Mouse (Mus musculus) urinary bladder, postnatal 10 days (tissue): ENCODE measurements around the gene Slc31a2.
"Not testable (repeated sequence)": the region's sequence is repeated elsewhere in the genome, so short reads cannot be mapped to it uniquely, and the experiment has no call there.

Experiments
- DNase-seq: peaks from one replicate; pipeline ENCODE4 v3.0.0; 2022; ENCODE audit warnings: low spot score

The Slc31a2 gene

DNA sequence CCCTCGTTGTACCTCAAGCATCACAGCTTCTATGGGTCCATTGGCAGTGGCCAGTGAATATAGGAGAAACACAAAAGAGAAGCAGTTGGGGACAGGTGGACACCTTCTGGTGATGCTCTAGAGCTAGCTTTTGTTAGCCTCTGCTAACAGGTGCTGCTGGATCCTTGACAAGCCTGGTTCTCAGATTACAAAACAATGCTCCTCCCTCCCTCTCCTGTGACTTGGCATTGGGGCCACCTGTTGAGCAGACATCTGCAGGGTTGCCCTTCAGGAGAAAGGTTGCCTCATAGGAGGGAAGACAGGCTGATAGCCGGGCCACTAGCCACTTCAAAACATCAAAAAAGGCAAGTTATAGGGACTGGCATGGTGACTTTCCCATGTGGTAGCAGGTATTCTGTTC lies at the start of gene Slc31a2:
Slc31a2 (plus strand) TSS at position 287 of the 400 bp plus-strand sequence.
- DNase-seq = no peak

DNA sequence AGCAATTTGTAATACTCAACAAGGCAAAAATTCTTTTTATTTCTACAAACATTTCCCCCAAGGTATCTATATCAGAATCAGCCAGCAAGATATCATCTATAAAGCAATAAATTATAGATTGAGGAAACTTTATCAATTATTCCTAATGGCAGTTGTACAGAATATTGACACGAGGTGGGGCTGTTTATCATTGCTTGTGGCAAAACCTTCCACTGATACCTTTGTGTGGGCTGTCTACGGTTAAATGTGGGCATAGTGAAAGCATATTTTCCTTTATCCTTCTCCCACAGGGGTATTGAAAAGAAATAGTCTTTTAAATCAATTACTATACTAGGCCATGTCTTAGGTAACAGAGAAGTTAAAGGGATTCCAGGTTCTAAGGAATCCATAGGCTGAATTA lies 48.9 kb upstream of the Slc31a2 start:
- DNase-seq = no peak

DNA sequence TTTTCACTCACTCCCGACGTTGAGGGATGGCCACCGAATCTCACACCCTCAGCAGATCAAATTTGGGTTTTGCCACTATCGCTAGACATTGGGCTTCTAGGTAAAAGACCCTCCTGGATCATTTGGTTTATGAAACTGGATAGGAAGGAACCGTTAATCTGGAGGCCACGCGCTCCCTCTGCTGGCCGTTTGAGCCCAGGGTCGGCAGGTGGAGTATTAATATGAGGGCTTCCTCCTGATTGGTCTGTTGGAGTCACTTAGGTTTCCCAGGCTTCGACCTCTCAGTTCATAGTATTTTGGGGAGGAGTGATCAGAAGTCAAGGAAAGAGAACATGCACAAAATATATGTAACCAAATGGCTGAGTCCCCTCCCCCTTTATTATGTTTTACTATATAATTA lies 34.0 kb upstream of the Slc31a2 start:
- no peak for DNase-seq

DNA sequence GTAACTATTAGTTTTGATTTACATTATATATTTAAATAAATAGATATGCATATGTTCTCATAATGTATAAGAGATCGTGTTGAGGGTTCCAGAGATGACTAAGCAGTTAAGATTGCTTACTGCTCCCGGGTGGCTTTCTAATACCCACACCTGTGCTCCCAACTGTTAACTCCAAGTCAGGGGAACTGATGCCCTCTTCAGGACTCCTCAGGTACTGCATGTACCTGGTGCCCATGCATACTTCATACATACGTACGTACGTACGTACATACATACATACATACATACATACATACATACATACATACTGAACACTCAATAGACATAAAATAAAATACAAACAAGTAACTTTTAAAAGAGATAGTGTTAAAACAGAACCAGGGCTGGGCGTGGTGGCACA lies 32.9 kb upstream of the Slc31a2 start:
- DNase-seq = no peak

DNA sequence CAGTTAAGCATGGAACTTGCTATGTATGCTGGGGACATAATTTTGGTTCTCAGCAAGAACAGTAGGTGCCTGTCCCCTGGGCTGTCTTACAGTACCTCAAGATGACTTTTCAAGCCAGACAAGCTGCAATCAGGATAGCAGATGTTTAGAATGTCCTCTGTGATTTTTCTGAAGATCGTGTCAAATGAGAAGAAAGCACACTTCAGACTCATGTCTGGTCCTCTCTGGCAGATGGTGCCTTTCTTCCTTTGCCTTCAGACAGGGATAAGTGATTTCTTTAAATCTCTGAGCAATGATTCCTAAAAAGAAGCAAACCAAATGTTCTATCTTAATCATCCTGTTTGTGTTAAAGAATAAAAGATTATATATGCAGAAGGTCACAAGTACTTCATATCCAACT lies 32.2 kb upstream of the Slc31a2 start:
- no peak for DNase-seq

DNA sequence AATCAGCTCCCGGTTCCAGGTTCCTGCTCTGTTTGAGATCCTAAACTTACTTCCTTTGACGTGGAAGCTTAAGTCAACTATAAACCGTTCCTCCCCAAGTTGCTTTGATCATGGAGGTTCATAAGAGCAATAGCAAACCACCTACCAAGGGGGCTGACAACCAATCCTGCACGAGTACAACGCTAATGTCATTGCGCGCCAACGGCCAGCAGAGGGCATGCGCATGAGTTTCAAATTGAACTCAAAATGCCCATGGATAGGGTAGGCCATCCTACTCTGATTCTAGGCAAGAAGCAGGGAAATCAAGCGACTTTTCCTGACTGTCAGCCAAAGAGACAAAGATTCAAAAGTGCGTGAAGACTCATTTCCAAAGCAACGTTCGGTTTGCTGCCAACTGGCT lies 31.6 kb upstream of the Slc31a2 start, which contains the start of gene Zfp37:
Zfp37 (minus strand) TSS at position 279 of the 400 bp plus-strand sequence.
- DNase-seq = no peak

DNA sequence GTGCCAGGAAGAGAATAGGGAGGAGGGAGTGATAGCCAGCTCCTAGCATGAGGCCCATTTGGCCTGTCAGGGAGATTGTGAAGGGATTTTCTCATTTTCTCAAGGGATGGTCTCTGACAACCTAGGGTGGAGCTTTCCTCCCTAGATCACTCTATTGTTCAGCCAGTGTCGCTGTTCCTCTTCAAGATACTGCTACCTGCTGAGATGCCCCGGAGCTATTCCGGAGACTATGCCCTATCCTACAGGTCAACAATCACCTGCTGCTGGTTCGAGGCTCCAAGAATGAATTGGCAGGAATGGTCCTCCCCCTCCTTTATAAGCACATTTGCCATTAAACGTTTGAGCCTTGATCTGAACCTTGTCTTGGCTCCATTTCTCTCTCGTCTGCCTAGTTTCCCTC lies 21.8 kb upstream of the Slc31a2 start:
- DNase-seq = no peak

DNA sequence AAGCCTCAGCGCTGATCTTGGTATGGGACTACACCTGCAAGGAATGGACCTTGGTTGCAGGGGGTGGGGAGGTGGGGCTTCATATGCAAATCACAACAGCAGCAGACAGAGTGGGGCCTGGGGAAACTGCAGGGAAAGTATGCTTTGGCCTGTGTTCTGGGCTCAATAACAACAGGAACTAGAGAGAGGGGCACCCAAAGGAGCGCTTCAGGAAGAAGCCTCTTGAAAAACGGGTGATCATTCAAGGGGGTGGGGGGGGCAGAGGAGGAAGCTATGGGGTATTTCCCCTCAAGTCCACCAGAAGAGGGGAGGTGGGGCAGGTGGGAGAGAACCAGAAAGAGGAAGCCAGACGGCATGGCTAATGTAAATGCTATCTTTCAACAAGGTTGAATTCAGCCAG lies 14.0 kb upstream of the Slc31a2 start:
- DNase-seq = no peak

DNA sequence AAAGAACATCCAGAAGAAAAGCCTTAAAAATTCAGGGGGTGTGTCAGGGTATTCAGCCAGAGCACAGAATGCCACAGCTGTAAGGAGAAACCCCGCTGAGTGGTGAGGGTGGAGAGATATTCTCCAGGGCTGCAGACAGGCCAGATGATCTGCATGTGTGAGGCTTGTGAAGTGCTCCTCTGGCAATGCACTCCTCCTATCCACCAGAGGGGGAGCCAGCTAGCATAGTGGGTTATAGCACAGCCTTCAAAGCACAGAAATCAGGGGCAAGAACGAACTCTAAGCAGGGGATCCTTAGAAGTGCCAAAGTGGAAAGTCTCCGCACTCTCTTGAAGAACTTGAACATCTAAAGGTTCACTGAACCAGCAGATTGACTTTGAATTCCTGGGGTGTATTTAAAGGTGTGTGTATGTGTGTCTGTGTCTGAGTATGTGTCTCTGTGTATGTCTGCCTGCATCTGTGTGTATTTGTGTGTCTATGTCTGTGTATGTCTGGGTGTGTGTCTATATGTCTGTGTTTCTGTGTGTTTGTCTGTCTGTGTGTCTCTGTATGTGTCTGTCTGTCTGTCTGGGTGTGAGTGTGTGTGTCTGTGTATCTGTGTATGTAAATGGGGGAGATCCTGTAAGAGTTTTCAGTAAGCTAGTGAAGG lies 11.3 kb upstream of the Slc31a2 start:
- DNase-seq = no peak

DNA sequence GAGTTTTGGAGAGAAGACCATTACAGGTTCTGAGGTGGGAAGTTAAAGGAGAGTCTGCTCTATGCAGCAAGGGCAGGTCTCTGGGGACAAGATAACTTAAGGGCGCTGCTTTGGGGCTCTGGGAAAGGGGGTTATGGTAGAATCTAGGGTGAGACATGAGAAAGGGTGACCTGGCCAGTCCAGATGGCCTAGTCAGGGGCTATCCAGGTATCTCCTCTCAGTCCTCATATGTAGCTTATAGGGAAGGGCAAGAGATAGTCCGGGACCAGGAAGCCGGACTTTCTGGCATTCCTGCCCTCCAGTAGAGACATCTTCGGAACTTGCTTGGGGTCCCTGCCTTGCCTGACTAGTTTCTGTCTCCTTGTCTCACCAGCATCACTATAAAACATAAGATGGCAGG lies 10.6 kb upstream of the Slc31a2 start:
- no peak for DNase-seq

DNA sequence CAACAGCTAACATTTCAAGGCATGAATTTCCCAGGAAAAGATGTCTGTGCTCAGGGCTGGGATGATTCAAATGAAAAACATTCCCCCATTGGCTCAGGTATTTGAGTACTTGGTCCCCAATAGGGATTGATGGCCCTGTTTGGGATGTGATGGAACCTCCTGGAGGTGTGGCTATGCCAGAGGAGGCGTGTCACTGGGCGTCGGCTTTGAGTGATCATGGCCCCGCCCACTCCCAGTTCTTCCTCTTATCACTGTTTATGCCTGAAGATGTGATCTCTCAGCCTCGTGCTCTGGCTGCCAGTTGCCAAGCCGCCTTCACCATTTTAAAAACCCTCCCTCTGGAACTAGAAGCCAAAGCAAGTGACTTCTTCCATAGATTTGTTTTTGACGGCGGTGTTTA lies 7.8 kb upstream of the Slc31a2 start:
- no peak for DNase-seq

DNA sequence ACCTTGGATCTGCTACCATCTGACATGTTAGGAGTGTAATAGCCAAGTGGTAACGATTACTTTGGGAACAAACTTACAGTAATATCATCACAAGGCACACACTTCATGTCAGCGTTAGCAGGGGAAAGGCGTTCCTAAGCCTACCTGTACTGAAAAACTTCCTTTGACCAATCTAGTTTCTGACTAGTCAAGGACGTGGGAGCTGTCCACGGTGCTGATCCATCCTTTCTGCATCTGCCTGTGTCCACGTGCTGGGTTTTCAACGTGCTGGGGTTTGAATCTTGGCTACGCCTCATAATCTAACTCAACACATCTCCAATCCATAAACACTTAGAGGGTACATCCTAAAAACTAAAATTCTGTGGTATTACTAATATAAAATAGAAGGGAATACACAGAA lies 5.4 kb upstream of the Slc31a2 start:
- no peak for DNase-seq

DNA sequence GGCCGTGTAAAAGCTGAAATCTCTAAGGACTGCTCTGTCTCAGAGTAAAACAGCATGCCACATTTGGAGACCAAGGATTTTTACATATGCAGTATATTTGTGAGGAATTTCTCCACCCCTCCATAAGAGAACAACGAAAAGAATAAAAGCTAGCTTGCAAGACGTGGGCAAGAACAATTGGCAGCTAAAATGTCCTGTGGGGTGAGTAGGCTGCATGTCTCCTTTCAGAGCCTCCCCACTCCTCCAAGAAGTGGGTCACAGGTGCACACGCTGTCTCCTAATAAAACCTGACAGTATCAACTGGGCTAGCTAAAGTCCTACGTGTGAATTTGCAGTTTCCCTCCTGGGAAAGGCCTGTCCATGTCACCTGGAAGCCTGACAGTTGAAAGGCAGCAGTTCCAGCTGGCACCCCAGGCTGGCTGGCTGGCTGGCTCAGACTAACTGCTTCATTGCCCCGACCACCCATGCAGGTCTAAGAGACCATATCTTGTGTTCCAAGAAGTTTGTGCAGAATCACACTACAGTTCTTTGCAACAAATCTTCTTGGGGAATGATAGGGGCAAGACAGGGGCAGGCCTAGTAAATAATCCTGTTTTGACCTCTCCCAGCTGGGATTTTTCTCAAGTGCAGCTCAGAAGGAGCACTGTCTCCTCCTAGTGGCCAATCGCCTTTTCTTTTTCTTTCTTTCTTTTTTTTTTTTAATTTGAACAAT lies 927 bp downstream of the Slc31a2 start:
- DNase-seq = no peak

DNA sequence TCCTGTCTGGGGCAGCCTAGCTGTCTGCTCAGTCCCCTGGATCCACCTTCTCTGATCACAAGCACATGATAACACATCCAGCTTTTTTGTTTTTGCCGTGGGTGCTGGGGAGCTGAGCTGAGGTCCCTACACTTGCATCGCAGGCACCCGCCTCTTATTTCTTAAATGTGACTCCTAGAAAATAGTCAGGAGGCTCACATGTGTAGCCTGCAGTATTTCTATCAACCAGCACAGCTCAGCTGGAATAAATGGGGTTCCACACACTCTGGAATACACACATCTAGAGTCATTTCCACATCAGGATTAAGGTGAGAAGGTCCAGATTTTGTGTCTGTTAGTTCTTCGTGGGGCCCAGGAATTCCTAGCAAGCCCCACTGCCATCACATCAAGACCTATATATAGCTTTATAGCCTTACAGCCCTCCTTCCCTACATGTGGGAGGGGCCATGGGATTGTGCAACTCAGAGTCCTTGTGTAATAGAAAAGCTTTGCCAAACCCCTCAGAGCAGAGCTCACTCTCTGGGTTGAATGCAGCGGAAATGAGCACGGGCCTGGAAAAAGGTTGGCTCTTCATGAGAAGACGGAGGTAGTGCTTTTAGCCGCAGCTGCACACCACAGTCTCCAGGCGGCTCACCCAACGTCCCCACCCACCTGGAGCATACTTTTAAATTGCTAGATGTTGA lies 2.9 kb downstream of the Slc31a2 start:
- no peak for DNase-seq

DNA sequence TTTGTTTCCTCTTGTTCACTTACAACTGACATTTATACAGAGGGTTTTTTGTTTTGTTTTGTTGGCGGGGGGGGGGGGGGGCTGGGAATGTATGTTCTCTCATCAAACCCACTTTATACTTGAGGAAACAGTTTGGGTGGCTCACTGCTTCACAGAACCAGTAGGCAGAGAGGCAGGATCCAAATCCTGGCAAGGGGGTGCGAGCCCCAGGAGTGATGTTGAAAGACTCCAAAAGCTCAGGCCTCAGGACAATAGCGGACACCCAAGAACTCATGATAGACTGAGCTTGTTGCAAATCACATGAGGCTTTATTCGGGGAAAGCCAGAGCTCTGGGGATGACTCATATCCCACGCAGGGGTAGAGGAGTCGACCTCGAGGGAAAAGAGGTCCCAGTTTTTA lies 3.7 kb downstream of the Slc31a2 start:
- not testable (repeated sequence) for DNase-seq

DNA sequence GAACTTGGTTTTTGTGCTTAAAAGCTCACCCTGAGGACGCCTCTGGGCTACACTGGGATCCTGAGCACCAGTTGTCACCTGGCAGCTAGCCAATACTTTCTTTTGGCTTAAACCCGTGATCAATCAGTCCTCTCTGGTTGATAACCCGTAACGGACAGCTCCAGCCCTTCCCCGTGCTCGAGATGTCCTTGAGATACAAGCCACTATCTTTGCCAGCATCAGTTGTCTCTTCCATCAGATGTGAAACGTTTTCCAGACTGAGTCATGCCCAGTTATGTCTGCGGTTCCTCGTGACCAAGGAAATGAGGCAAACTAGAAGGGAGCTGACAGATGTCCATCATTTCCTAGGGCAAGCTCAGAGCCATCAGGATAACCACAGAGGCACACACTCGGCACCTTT lies 4.7 kb downstream of the Slc31a2 start:
- no peak for DNase-seq

DNA sequence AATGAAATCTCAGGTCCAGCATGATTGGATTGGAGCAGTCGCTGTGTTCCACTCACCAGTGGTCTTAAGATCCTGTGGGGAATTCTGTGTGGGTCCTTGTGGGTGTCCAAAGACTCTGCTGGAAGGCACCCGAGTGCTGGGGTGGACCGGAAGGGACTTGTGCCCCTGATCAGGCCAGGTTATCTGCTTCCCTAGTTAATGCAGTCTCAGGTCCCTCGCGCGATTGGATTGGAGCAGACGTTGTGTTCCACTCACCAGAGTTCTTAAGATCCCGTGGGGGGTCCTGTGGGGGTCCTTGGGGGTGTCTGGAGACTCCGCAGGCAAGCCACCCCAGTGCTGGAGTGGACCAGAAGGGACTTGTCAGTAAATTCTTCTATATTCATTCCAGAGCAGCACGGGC lies 10.3 kb downstream of the Slc31a2 start:
- no peak for DNase-seq

DNA sequence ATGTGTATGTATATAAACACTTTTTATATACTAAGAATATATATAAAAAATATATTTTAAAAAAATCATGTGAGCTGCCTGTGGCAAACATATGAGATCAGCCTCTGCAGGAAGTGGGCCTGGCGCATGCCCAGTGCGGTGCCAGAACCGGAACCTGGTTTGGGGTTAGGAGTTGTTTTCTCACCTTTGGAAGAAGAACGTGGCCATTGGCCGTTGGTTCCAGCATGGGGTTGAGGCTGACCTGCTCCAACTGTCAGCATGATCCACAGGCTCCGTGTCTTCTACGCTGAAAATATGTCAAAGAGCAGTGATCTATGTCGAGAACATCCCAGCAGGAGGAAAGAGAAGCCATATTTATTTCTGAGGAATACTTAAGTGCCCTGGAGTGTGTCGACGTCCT lies 11.6 kb downstream of the Slc31a2 start:
- no peak for DNase-seq

DNA sequence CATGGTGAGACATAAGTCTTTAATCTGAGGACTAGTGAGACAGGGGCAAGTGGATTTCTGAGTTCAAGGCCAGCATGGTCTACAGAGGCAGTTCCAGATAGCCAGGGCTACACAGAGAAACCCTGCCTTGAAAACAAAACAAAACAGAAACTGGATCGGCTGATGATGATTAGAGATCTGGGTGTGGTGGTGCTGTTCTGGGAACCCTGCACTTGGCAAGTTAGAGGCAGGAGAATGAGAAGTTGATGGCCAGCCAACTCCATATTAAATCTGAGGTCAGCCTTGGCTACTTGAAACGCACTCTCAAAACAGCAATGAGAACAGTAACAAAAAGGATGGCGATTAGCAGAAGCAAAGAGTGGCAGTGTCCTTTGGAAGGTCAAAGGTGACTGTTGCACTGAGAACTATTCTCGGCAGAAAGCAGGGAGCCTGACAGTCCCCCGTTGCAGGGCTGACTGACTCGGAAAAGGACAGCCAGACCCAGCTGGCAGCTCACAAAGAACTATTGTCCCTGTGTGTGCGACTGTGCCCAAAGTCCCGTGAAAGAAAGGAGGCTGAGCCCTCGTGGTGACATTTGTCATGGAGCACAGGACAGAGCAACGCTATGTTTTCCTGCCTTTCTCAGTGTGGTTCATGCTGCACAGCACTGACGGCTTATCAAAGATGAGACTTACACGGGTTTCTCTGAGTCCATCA lies 12.6 kb downstream of the Slc31a2 start:
- no peak for DNase-seq

DNA sequence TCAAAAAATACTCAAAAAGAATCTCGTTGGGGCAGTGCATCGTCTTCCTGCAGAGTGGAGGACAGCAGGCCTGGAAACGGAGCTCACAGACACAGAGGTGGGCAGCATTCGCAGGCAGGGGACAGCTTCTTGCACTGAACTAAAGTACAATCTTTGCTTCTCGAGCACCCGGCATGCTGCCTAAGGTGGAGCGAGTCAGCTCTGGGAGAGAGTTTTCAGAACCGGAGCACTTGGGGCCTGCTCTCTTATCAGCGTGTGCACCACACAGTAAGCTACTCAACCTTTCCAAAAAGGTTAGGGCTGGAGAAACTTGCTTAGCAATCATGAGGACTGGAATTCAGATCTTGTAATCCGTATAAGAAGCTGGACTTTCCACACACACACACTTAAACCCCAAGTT lies 14.3 kb downstream of the Slc31a2 start:
- no peak for DNase-seq

DNA sequence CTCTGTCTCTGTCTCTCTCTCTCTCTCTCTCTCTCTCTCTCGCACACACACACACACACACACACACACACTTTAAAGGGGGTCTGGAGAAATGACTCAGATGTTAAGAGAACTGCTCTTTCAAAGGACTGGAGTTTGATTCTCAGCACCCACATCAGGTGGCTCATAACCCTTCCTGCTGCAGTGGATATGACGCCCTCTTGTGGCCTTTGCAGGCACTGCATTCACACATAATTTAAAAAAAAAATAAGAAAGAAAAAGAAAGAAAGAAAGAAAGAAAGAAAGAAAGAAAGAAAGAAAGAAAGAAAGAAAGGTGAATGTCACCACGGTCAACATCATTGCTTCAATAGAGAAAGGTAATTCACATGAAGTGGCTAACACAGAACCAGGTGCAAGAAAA lies 14.9 kb downstream of the Slc31a2 start:
- DNase-seq = no peak

DNA sequence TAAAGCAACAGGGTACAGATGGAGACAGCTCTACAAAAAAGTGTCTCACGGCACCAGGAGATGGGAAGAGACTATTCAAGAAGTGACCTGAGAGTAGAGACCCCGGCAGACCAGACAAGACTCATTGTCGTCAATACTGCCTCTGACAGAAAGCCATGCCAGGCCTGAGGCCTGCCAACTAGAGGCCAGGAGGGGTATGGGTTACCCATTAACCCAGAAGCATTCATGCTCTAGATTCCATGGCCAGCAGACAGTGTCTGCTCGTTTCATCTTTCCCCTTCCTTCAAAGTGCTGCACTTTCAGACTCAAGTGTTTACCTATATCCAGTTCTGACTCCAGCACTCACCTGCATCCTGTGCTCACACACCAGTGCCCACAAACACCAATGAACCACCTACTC lies 15.7 kb downstream of the Slc31a2 start:
- no peak for DNase-seq

DNA sequence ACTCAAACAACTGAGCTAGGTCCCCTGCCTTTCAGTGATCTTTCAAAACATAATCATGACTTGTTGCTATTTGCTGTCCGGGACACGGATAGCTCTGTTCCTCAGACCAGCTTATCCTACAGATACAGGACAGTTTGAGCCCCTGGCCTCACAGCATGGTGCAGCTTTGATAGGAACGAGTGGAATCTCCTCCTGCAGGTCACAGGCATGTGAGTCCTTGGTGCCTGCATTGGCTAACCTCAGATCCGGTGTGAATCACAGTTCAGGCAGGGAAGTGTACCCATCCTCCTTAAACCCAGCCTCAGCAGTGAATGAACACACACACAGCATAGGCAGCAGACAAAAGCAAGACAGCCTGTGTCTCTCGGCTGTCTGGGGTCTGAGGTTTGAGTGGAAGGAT lies 19.0 kb downstream of the Slc31a2 start:
- no peak for DNase-seq
